Mouse (Mus musculus) ES-E14 (cell line): ENCODE measurements around the gene Kcmf1. TPM values are rescaled to one million over a fixed set of nuclear protein-coding genes. Genes with fewer than 3 reads are reported as not detected.
A peak's percentile ranks its signal among the peaks of the same experiment; 100 is the strongest.

Source experiments
- DNase-seq: peaks from one replicate; pipeline ENCODE4 v3.0.0-alpha.2; 2013; ENCODE audit warnings: low read depth, low spot score
- H3K27ac ChIP-seq: 2 replicates; pipeline ENCODE4 v1.5.1; 2012; ENCODE audit warnings: low read depth, mild to moderate bottlenecking, low read length, moderate library complexity, mixed read lengths; ENCODE audit not compliant: poor library complexity, insufficient read depth, severe bottlenecking
- H3K36me3 ChIP-seq: 2 replicates; pipeline ENCODE4 v1.6.1; 2012; ENCODE audit warnings: mild to moderate bottlenecking, low read length, moderate library complexity, mixed read lengths; ENCODE audit not compliant: control insufficient read depth, poor library complexity, insufficient read depth, severe bottlenecking
- H3K4me1 ChIP-seq, 2 experiments: fragments of 150-350 bp in 1 of 2; sonication (generic) in 1 of 2; 2 replicates each; pipeline ENCODE4 v1.6.1; 2012; ENCODE audit warnings: low read length in 2 of 2, mild to moderate bottlenecking in 1 of 2, mixed read lengths in 1 of 2; ENCODE audit not compliant: control insufficient read depth in 2 of 2, insufficient read depth in 2 of 2, poor library complexity in 1 of 2
- H3K4me3 ChIP-seq, 2 experiments: fragments of 150-350 bp in 1 of 2; sonication (generic) in 1 of 2; 2 replicates each; pipeline ENCODE4 v1.5.1; 2012; ENCODE audit warnings: low read length in 2 of 2, low read depth in 1 of 2, mild to moderate bottlenecking in 1 of 2, mixed read lengths in 1 of 2; ENCODE audit not compliant: insufficient read depth in 1 of 2, poor library complexity in 1 of 2, severe bottlenecking in 1 of 2
- H3K9ac ChIP-seq: 2 replicates; pipeline ENCODE4 v1.6.1; 2012; ENCODE audit warnings: low read depth, mild to moderate bottlenecking, low read length, mixed read lengths; ENCODE audit not compliant: poor library complexity, insufficient read depth, severe bottlenecking
- H3K9me3 ChIP-seq: fragments of 150-350 bp; sonication (generic); 2 replicates; pipeline ENCODE4 v1.6.1; 2012; ENCODE audit warnings: low read depth, mild to moderate bottlenecking, low read length; ENCODE audit not compliant: control insufficient read depth, insufficient read depth
- CHD2 ChIP-seq: IDR thresholded peaks from 2 replicates; pipeline ENCODE4 v1.6.1; 2014; ENCODE audit warnings: mild to moderate bottlenecking, low read depth, low read length, inconsistent platforms
- HCFC1 ChIP-seq: IDR thresholded peaks from 2 replicates; pipeline ENCODE4 v1.6.1; 2012; ENCODE audit warnings: low read length, inconsistent platforms, borderline replicate concordance; ENCODE audit not compliant: insufficient read depth
- MAFK ChIP-seq: IDR thresholded peaks from 2 replicates; pipeline ENCODE4 v1.6.1; 2014; ENCODE audit warnings: mild to moderate bottlenecking, low read depth, low read length, inconsistent platforms; ENCODE audit not compliant: insufficient read depth
- ZC3H11A ChIP-seq: IDR thresholded peaks from 2 replicates; pipeline ENCODE4 v1.6.1; 2012; ENCODE audit warnings: low read depth, mild to moderate bottlenecking, inconsistent platforms, low read length, borderline replicate concordance
- ZNF384 ChIP-seq: IDR thresholded peaks from 2 replicates; pipeline ENCODE4 v1.6.1; 2012; ENCODE audit warnings: low read depth, low read length, inconsistent platforms
- in situ Hi-C, 2 experiments: fragments of 600-800 bp; cut with MboI; formaldehyde crosslinking; loops; one replicate each; pipeline ENCODE4 v1.15.1; 2025; ENCODE audit warnings: low sequenced_read_pairs in 2 of 2, inconsistent platforms in 1 of 2; ENCODE audit not compliant: unreplicated experiment in 2 of 2
- total RNA-seq: library from RNA; depleted of rRNA; stranded (reverse); fragments of 300-350 nt; gene quantifications from 2 replicates; pipeline ENCODE4 v1.2.3, GENCODE M21; 2012

Gene Kcmf1
- total RNA-seq, 1 experiment: 122 TPM

DNA sequence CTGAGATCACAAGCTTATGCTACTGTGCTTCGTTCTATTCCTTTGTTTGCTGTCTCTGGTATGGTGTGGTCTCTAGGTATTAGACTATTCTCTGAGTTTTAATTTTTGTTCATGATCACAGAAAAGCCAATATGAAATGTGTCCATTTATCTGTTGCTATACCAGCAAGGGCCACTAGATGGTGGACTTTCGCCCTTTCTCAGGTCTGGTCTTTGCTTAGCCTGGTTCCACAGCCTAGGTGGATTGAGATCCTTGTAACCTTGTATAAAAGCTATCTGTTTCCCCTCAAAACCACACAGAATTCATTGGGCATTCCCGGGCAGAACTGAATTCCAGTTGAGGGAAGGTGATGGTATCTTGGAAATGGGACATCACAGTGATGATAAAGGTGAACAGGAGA, 40.7 kb upstream of the Kcmf1 start:
- no peaks in the 10 kb centered on the region for H3K4me1 ChIP-seq
- H3K4me3 ChIP-seq: no peak overlapping the region
- TF ChIP-seq ZC3H11A: peak; percentile 61; the same call in 1 of the 2 replicates
- TF ChIP-seq CHD2: no peak
- no peak overlapping the region for H3K27ac ChIP-seq
- H3K36me3 ChIP-seq: no peaks in the 10 kb centered on the region
- H3K9me3 ChIP-seq: no peaks in the 10 kb centered on the region
- in situ Hi-C loops: loop anchor here in 1 of 2 experiments (25.0 kb wide), 1 partner anchor 297 kb away; the partner anchor contains the start of gene Suclg1
- H3K9ac ChIP-seq: no peak overlapping the region
- no peak for DNase-seq

GRCm38 (mm10) chr6:72937859-72938258, 38.1 kb upstream of the Kcmf1 start:
- H3K4me3 ChIP-seq: no peak overlapping the region
- no peak for TF ChIP-seq ZC3H11A
- no peak for TF ChIP-seq ZNF384
- TF ChIP-seq MAFK: no peak
- no peak for TF ChIP-seq HCFC1
- no peak for TF ChIP-seq CHD2
- no peak overlapping the region for H3K9ac ChIP-seq
- in situ Hi-C loops: loop anchor here in 1 of 2 experiments (25.0 kb wide), 1 partner anchor 299 kb away; the partner anchor contains the start of gene Suclg1
- no peaks in the 10 kb centered on the region for H3K4me1 ChIP-seq
- H3K27ac ChIP-seq: no peak overlapping the region
- DNase-seq: no peak
- H3K9me3 ChIP-seq: no peaks in the 10 kb centered on the region
- H3K36me3 ChIP-seq: no peaks in the 10 kb centered on the region

DNA sequence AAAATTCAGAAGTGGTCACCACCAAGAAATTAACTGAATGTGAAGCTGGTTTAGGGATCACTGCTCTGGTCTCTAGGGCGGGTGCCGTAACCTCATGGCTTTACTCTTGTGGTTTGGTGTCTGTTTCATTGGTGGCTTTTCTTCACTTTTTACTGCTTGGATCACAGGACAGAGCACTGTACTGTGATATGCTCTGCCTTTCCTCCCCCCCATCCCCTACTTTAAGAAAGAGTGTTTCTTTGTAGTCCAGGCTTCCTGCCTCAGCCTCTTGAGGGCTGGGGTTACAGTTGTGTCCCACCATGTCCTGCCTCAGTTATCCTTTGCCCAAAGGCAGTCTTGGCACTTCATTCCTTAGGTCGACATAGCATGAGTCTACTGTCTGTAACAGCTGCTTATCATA, 37.7 kb upstream of the Kcmf1 start:
- no peak overlapping the region for H3K9ac ChIP-seq
- no peak for DNase-seq
- H3K4me3 ChIP-seq: no peak overlapping the region
- no peaks in the 10 kb centered on the region for H3K4me1 ChIP-seq
- in situ Hi-C loops: loop anchor here in 1 of 2 experiments (25.0 kb wide), 1 partner anchor 300 kb away; the partner anchor contains the start of gene Suclg1
- TF ChIP-seq HCFC1 (no peak), MAFK (no peak), ZC3H11A (no peak), ZNF384 (no peak), CHD2 (no peak)
- H3K9me3 ChIP-seq: no peaks in the 10 kb centered on the region
- H3K27ac ChIP-seq: no peak overlapping the region
- H3K36me3 ChIP-seq: no peaks in the 10 kb centered on the region

GRCm38 (mm10) chr6:72932955-72933354, 33.2 kb upstream of the Kcmf1 start:
- Histone ChIP-seq H3K9me3 (peaks cover 3% of the 10 kb centered on the region; the same call in 1 of the 2 replicates), H3K9ac (no peak overlapping the region), H3K36me3 (no peaks in the 10 kb centered on the region), H3K27ac (no peak overlapping the region), H3K4me1 (no peaks in the 10 kb centered on the region; a peak in 1 of 4 replicates), H3K4me3 (no peak overlapping the region)
- no peak for DNase-seq
- TF ChIP-seq HCFC1: no peak
- in situ Hi-C loops: loop anchor here in 1 of 2 experiments (25.0 kb wide), 1 partner anchor 304 kb away; the partner anchor contains the start of gene Suclg1

DNA sequence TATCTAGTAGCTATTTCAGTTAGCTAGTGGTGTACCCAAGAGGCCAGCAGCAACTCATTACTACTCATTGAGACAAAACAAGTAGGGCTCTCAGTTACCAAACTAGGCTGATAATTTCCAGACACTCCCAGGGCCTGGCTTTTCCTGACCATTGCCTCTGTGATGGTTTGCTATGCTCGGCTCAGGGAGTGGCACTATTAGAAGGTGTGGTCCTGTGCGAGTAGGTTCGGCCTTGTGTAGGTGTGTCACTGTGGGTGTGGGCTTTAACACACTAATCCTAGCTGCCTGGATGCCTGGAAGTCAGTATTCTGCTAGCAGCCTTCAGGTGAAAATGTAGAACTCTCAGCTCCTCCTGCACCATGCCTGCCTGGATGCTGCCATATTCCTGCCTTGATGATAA, 31.8 kb upstream of the Kcmf1 start:
- peaks cover 3% of the 10 kb centered on the region; the same call in 1 of the 2 replicates for H3K9me3 ChIP-seq
- H3K4me1 ChIP-seq: peaks cover 2 to 3% of the 10 kb centered on the region in 2 experiments; a peak in 3 of 4 replicates
- in situ Hi-C loops: loop anchor here in 1 of 2 experiments (25.0 kb wide), 1 partner anchor 306 kb away; the partner anchor contains the start of gene Suclg1
- no peaks in the 10 kb centered on the region for H3K36me3 ChIP-seq
- no peak overlapping the region for H3K27ac ChIP-seq
- no peak for DNase-seq
- H3K4me3 ChIP-seq: no peak overlapping the region
- TF ChIP-seq MAFK (no peak), ZC3H11A (no peak), CHD2 (no peak), ZNF384 (no peak), HCFC1 (no peak)
- no peak overlapping the region for H3K9ac ChIP-seq
